Mouse (Mus musculus): ENCODE data around the gene Cd2ap. TPM values are rescaled to one million over a fixed set of nuclear protein-coding genes. Genes with fewer than 3 reads are reported as not detected.
A peak's percentile ranks its signal among the peaks of the same experiment; 100 is the strongest.

Cd2ap gene
- polyA plus RNA-seq, 1 experiment: 19.1 TPM

DNA sequence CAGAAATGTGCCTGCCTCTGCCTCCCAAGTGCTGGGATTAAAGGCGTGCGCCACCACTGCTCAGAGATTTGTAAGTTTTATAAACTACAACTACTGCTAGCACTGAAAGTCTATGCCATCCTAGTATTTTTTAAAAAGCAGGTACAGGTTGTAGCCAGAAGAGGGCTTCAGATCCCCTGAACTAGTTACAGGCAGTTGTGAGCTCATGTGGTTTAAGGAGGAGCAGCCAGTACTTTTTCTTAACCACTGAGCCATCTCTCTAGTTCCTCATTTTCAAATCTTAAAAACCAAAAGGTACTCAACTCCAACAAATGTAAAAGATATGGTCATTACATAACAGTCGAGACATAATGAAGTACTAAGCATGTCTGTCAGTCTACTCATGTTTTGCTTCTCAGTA lies 61.1 kb downstream of the Cd2ap start:
- Histone ChIP-seq H3K4me1 (ENCODE audit: control insufficient read depth, insufficient read depth, low read length) (no peaks in the 10 kb centered on the region), H3K36me3 (ENCODE audit: control insufficient read depth, insufficient read depth, low read length) (peaks cover under 1% of the 10 kb centered on the region; the same call in 1 of the 2 replicates), H3K4me3 (ENCODE audit: insufficient read depth, low read depth, low read length) (no peak overlapping the region), H3K27me3 (replicated peaks; ENCODE audit: control insufficient read depth, insufficient read depth, low read length) (no peaks in the 10 kb centered on the region), H3K27ac (ENCODE audit: insufficient read depth, low read depth, low read length) (no peak overlapping the region)
- TF ChIP-seq CTCF (conservative IDR thresholded peaks at IDR 0.05; ENCODE audit: insufficient read depth, insufficient read length, low read depth, low read length) (no peak), POLR2A (IDR thresholded peaks at IDR 0.05; ENCODE audit: low read depth, low read length) (no peak)
- DNase-seq: peak; percentile 10
- 91% methylated on average over 3 of the region's 3 CpGs for WGBS

DNA sequence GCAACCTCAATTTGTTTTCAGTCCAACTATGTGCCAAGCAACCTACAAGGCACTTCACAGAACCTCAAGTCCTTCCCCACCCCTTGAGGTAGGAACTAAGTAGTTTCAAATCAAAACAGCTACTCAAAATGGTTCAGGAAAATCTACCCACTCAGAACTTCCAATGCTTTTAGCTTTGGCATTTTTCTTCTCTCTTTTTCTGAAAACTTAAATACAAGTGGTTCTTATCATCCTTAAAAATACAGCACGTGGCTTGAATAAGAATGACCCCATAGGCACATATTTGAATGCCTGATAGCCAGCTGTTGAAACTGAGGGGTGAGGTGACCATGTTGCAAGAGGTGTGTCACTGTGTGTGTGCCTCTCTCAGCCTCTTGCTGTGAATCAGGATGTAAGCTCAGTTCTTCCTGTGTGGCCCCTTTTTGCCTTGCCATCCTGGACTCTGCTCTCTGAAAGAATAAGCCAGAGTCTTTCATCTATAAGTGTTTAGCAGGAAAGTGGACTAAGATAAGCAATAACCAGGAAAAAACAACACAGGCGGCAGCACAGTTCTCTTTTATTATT lies 84.0 kb downstream of the Cd2ap start:
- Histone ChIP-seq H3K27me3 (replicated peaks; ENCODE audit: control insufficient read depth, insufficient read depth, low read length) (no peaks in the 10 kb centered on the region), H3K4me3 (ENCODE audit: insufficient read depth, low read depth, low read length) (no peak overlapping the region), H3K27ac (ENCODE audit: insufficient read depth, low read depth, low read length) (no peak overlapping the region), H3K36me3 (ENCODE audit: control insufficient read depth, insufficient read depth, low read length) (no peaks in the 10 kb centered on the region), H3K4me1 (ENCODE audit: control insufficient read depth, insufficient read depth, low read length) (no peaks in the 10 kb centered on the region)
- DNase-seq: no peak
- no peak for TF ChIP-seq CTCF (conservative IDR thresholded peaks at IDR 0.05; ENCODE audit: insufficient read depth, insufficient read length, low read depth, low read length)
- TF ChIP-seq POLR2A (IDR thresholded peaks at IDR 0.05; ENCODE audit: low read depth, low read length): no peak
- WGBS: 87% methylated on average over 2 of the region's 2 CpGs

DNA sequence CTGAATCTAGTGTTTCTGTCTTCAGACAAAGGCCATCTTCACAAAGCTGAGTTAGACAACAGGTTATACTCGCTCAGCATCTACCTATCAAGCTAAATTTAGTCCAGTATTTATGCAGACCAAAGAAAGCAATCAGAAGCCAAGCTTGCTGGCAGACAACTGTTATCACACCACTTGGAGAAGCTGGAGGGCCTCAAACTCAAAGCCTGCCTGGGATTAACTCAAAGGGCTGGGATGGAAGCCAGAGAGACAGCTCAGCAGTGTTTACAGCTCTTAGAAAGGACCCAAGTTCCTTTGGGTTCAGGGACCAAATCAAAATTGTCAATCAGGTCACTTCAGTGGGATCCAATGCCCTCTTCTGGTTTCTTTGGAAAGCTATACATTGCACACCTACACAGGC lies 85.7 kb downstream of the Cd2ap start:
- H3K4me3 ChIP-seq (ENCODE audit: insufficient read depth, low read depth, low read length): no peak overlapping the region
- 83% methylated on average over 1 of the region's 1 CpGs for whole genome bisulfite sequencing
- H3K4me1 ChIP-seq (ENCODE audit: control insufficient read depth, insufficient read depth, low read length): no peaks in the 10 kb centered on the region
- H3K36me3 ChIP-seq (ENCODE audit: control insufficient read depth, insufficient read depth, low read length): no peaks in the 10 kb centered on the region
- no peak for DNase-seq
- no peaks in the 10 kb centered on the region for H3K27me3 ChIP-seq (replicated peaks; ENCODE audit: control insufficient read depth, insufficient read depth, low read length)
- H3K27ac ChIP-seq (ENCODE audit: insufficient read depth, low read depth, low read length): no peak overlapping the region
- TF ChIP-seq CTCF (conservative IDR thresholded peaks at IDR 0.05; ENCODE audit: insufficient read depth, insufficient read length, low read depth, low read length) (no peak), POLR2A (IDR thresholded peaks at IDR 0.05; ENCODE audit: low read depth, low read length) (no peak)

DNA sequence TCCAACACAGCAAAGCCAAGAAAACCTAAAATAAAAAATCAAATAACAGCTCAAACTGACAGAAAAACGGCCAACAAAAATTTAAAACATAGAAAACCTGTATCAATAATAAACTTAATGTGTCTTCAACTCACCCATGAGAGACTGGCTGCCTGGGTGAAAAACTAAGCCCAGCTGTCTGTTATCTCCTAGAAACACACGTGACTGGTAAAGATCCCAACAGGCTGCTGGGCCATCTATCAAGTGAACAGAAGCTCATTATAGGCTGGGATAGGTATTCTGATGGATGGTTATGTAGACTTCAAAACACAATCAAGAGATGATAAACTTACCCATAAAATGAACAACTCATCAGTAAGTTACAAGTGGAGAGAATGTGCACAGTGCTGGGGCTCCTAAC lies 86.7 kb downstream of the Cd2ap start:
- no peaks in the 10 kb centered on the region for H3K27me3 ChIP-seq (replicated peaks; ENCODE audit: control insufficient read depth, insufficient read depth, low read length)
- H3K27ac ChIP-seq (ENCODE audit: insufficient read depth, low read depth, low read length): no peak overlapping the region
- no peaks in the 10 kb centered on the region for H3K36me3 ChIP-seq (ENCODE audit: control insufficient read depth, insufficient read depth, low read length)
- TF ChIP-seq CTCF (conservative IDR thresholded peaks at IDR 0.05; ENCODE audit: insufficient read depth, insufficient read length, low read depth, low read length) (no peak), POLR2A (IDR thresholded peaks at IDR 0.05; ENCODE audit: low read depth, low read length) (no peak)
- no peak overlapping the region for H3K4me3 ChIP-seq (ENCODE audit: insufficient read depth, low read depth, low read length)
- WGBS: 67% methylated on average over 2 of the region's 2 CpGs
- no peak for DNase-seq
- no peaks in the 10 kb centered on the region for H3K4me1 ChIP-seq (ENCODE audit: control insufficient read depth, insufficient read depth, low read length)

DNA sequence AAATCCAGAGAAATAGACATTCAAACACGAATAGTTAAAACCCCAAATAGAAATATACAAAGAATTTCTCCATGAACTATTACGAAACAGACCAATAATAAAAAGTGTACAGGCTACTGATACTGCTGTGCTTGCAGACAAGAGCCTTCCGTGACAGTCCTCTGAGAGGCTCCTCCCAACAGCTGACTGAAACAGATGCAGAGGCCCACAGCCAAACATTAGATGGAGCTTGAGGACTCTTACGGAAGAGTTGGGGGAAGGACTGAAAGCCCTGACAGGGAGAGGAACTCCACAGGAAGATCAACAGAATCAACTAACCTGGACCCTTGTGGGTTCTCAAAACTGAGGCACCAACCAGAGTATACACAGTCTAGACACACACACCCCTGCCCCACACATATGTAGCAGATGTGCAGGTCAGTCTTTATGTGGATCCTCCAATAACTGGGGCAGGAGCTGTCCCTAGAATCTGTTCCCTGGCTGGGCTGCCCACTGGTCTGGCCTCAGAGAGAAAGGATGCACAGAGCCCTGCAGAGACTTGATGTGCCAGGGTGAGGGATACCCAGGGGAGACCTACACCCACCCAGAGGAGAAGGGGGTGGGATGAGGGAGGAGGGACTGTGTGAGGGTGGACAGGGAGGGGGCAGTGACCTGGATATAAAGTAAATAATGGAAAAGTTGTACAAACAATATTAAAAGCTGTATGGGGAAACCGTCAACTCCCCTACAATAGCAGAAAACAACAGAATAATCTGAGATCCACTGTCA lies 87.6 kb downstream of the Cd2ap start:
- WGBS: 87% methylated on average over 5 of the region's 5 CpGs
- no peaks in the 10 kb centered on the region for H3K27me3 ChIP-seq (replicated peaks; ENCODE audit: control insufficient read depth, insufficient read depth, low read length)
- H3K4me1 ChIP-seq (ENCODE audit: control insufficient read depth, insufficient read depth, low read length): no peaks in the 10 kb centered on the region
- H3K4me3 ChIP-seq (ENCODE audit: insufficient read depth, low read depth, low read length): no peak overlapping the region
- H3K27ac ChIP-seq (ENCODE audit: insufficient read depth, low read depth, low read length): no peak overlapping the region
- TF ChIP-seq CTCF (conservative IDR thresholded peaks at IDR 0.05; ENCODE audit: insufficient read depth, insufficient read length, low read depth, low read length) (no peak), POLR2A (IDR thresholded peaks at IDR 0.05; ENCODE audit: low read depth, low read length) (no peak)
- no peak for DNase-seq
- H3K36me3 ChIP-seq (ENCODE audit: control insufficient read depth, insufficient read depth, low read length): no peaks in the 10 kb centered on the region

DNA sequence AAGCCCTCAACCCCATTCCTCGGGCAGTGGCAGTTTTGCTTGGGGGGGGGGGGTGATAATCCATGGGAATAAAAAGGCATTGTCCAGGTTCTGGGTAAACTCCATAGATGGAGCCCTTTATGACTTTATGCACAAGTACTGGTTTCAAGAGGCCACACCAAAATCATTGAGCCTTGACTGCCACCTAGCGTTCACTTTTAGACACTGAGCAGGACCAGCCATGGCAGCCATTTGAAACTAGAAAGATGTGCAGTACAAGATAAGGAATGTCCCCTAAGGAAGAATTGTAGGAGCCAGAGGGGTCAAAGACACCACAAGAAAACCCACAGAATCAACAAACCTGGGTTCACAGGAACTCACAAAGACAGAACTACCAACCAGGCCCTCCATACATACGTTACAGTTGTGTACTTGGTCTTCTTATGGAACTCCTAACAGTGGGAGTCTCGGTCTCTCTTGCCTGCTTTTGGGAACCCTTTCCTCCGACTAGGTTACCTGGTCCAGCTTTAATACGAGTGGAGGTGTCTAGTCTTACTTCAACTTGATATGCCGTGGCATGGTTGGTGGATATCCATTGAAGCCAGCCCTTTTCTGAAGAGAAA lies 94.2 kb downstream of the Cd2ap start:
- no peaks in the 10 kb centered on the region for H3K4me1 ChIP-seq (ENCODE audit: control insufficient read depth, insufficient read depth, low read length)
- peak; percentile 77 for DNase-seq
- no peak for TF ChIP-seq POLR2A (IDR thresholded peaks at IDR 0.05; ENCODE audit: low read depth, low read length)
- TF ChIP-seq CTCF (conservative IDR thresholded peaks at IDR 0.05; ENCODE audit: insufficient read depth, insufficient read length, low read depth, low read length): peak; percentile 83

DNA sequence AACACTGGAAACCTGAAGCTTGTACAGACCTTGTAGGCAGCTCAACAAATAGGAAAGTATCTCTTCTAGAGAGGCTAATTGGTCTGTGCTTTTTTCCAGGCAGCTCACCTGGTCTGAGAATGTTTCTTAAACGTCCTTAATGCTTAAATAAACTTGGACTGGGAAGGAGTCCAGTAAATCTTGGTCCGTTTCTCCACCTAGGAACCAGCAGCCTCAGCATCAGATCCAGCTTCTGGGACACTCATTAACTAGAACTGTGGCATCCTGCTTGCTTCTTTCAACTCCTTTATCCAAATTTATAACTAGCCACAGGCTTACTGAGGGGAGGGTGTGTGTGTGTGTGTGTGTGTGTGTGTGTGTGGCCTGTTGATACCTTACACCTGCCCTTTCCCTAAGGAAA lies 122.7 kb downstream of the Cd2ap start:
- TF ChIP-seq POLR2A (IDR thresholded peaks at IDR 0.05; ENCODE audit: low read depth, low read length) (no peak), CTCF (conservative IDR thresholded peaks at IDR 0.05; ENCODE audit: insufficient read depth, insufficient read length, low read depth, low read length) (no peak)
- DNase-seq: peak; percentile 79
- Histone ChIP-seq H3K36me3 (ENCODE audit: control insufficient read depth, insufficient read depth, low read length) (no peaks in the 10 kb centered on the region), H3K27ac (ENCODE audit: insufficient read depth, low read depth, low read length) (no peak overlapping the region), H3K4me3 (ENCODE audit: insufficient read depth, low read depth, low read length) (no peak overlapping the region), H3K4me1 (ENCODE audit: control insufficient read depth, insufficient read depth, low read length) (peaks cover 5% of the 10 kb centered on the region; the same call in 1 of the 2 replicates), H3K27me3 (replicated peaks; ENCODE audit: control insufficient read depth, insufficient read depth, low read length) (no peaks in the 10 kb centered on the region)
- WGBS: 16% methylated on average over 2 of the region's 2 CpGs

More for the DNA sequence above, 94.2 kb downstream of the Cd2ap start:
- WGBS: 57% methylated on average over 7 of the region's 7 CpGs
- Histone ChIP-seq H3K27me3 (replicated peaks; ENCODE audit: control insufficient read depth, insufficient read depth, low read length) (no peaks in the 10 kb centered on the region), H3K36me3 (ENCODE audit: control insufficient read depth, insufficient read depth, low read length) (no peaks in the 10 kb centered on the region), H3K27ac (ENCODE audit: insufficient read depth, low read depth, low read length) (no peak overlapping the region), H3K4me3 (ENCODE audit: insufficient read depth, low read depth, low read length) (no peak overlapping the region)
